Mouse (Mus musculus): ENCODE measurements around the gene Pck1.

Gene Pck1

DNA sequence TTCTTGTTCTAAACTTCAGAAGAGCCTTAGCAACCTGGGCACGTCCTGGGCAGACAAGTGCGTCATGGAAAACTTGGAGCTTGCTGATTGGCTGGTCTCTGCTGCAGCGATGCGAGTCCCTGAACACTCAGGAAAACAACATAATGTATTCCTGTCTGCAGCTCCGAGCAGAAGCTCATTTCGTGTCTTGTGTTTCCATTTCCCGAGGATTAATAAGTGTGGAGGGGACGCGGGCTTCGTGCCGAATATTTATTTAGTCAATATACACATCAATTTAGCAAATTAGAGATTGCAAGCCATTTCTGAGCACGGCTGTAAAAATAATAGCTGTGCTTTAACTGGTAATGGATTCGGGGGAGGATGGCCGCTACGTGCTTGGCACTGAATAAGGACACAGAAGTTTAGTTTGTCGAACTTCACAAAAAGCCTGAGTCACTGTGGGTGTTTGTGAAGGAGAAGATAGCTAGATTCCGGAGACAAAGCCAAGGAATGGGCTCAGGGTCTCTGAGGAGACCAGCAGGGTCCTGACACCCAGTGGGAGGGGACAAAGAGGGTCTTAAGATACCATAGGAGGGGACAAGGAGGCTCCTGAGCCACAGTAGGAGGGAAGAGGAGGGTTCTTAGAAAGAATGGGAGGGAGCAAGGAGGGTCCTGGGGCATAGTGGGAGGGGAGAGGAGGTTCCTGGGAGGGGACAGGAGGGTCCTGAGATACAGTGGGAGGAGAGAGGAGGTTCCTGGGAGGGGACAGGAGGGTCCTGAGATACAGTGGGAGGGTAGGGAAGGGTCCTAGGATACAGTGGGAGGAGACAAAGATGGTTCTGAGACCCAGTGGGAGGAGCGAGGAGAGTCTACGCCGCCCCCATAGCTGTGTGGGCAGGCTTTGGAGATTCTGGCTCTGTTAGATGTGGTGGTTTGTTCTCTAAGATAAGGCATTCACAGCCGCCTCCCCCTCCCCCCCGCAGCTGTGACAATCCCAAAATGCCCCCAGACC lies 21.0 kb downstream of the Pck1 start:
- DNase-seq (ENCODE audit: low read depth, low spot score) = no peak

DNA sequence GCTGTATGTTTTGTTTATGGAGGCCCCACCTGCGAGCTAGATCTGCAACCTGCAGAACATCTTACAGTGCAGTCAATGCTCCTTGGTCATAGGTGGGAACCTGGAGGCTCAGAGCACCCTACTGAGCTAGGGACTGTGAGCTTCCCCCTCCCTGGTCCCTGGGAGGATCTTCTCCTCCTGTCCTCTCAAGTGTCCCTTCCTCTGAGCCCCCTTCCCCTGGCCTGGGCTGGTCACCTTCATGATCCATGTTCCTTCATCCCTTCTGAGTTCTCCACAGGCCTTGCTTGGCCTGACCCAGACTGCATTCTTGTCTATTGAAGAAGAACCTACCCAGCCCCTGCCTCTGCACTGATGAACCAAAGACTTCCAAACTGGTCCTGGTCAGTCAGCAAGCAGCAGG lies 21.7 kb downstream of the Pck1 start:
- DNase-seq (ENCODE audit: low read depth, low spot score) = no peak

- no peak for DNase-seq (ENCODE audit: low read depth, low spot score)
Measured at GRCm38 (mm10) chr2:173175703-173176102, 22.9 kb downstream of the Pck1 start.

DNA sequence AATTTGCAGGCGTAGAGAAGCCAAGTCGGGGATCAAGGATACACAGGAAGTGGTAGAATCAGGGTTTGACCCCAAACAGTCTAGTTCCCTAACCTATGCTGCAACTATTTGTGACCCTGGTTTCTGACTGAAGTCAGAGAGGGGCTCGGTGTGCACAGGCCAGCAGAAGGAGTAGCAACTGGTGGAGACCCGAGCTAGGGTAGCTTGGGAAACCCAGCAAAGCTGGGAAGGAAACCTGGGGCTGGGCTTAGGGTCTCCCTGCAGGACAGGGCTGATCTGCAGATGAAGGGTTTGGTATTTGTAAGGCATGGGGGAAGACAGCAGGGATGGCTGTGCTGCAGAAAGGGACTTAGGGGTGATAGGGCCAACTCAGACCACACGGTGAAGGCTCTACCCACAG lies 24.6 kb downstream of the Pck1 start:
- DNase-seq (ENCODE audit: low read depth, low spot score) = no peak

DNA sequence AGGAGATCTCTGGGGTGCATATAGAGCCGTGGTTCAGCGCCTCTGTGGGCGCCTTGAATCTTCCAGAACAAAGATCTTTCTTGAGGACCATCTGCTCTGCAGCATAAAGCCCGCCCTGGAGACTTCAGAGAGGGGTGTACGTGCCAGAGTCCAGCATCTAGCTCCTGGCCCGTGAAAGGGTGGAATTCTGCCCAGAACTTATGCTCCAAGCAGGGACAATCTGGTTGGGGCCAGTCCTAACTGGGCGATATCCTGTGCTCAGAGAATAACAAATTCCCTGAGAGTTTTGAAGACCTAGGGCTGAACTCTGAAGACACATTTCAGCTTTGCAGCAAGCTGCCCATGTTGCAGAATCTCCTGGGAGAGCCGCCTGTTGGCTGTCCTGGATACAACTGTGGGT lies 25.1 kb downstream of the Pck1 start:
- DNase-seq (ENCODE audit: low read depth, low spot score) = no peak

DNA sequence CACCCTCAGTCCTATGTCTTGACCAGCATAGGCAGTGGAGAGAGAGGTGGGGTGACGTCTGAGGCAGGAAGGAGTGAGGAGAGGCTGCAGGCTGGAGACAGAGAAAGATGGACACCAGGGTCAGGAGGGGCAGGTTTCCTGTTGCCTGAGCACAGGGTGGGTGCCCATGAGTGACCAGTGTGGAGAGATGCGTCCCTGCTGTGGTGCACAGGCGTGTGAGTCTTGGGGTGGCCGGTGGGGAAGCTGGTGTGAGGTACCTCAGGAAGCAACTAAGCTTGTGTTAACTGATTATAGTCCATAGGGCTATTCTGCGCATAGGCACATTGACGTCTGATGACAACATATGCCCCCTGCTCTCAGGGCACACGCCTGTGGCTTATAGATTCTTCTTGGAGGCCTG lies 26.2 kb downstream of the Pck1 start:
- no peak for DNase-seq (ENCODE audit: low read depth, low spot score)

GRCm38 (mm10) chr2:173180026-173180425 lies 27.2 kb downstream of the Pck1 start:
- DNase-seq (ENCODE audit: low read depth, low spot score) = no peak

DNA sequence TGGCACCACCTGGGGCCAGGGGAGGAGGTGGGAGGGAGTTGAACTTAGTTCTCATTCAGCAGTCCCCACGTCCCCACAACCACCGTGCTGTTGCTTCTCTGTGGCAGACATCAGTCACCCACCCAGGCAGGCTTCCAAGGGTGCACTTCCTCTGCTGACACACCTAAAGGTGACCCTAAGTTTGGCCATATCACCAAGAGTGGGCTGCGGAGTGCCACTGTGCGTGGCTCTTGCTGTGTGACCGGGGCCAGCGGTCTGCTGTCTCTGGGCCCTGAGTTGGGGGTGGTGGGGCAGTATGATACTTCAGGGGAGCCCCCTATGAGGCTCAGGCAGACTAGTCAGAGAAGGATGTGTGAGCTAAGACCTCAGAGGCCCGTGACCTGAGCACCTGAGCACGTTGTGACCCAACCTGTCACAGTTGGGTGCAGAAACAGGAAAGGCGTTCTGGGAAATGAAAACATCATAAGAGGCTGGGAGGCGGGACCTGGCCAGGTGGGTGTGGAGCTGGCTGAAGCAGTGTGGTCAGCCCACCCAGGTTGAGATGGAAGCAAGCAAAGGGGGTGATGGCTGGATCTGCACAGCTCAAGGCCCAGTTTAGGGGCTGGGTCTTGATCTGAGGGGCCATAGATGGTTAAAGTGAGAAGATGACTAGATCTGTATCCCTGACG lies 28.0 kb downstream of the Pck1 start:
- no peak for DNase-seq (ENCODE audit: low read depth, low spot score)

DNA sequence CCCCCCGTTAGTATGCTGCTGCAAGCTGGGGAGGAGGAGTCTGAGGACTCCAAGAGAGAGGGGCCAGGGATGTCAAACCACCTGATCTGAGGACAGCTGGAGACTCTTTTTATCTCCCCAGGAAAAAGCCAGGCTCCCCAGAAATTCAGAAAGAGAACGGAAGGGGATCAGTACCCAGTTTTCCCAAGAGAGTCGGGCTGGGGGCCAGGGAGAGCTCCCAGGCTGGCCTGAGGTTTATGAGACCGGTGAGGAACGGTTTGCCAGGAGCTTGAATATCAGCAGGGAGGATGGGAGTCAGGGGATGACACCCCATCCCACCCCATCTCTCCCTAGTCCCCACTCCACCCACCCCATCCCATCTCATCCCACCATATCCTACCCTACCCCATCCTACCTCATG lies 28.6 kb downstream of the Pck1 start:
- DNase-seq (ENCODE audit: low read depth, low spot score) = no peak

GRCm38 (mm10) chr2:173181901-173182300 lies 29.1 kb downstream of the Pck1 start:
- DNase-seq (ENCODE audit: low read depth, low spot score) = no peak

DNA sequence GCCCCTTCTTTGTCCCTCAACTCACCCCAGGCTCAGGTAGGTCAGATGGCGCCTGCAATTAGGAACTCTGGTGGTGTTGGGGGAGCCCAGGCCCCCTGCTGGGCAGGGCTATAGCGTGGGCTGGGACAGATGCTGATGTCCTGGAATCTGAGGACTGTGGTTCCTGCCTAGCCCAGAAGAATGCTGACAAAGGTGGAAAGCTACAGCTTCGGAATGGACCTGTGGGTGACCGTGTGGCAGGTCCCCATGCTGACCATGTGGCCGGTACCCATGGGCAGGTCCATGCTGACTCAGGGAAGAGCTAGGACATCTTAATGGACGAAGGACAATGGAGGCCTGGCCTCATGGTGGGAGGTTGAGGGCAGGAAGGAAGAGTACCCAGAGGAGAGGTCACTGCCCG lies 29.9 kb downstream of the Pck1 start:
- DNase-seq (ENCODE audit: low read depth, low spot score) = no peak

DNA sequence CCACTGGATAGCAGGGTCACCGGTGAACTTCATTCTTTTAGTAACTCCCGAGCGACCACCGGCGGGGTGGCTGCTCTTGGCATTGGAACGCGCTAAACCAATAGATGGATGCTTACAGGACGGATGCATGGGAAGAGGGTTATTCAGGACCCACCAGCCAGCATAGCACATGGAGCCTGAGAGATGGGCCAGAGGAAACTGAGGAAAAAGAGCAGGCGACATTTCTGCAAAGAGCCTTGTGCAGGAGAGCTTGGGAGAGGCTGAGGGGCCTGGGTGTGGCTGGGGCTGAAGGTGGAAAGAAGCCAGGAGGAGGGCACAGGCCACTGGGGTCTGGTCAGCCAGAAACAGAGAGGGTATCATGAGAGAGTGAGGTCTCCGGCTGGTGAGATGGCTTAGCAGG lies 30.5 kb downstream of the Pck1 start:
- DNase-seq (ENCODE audit: low read depth, low spot score) = no peak

- no peak for DNase-seq (ENCODE audit: low read depth, low spot score)
Measured at GRCm38 (mm10) chr2:173183836-173184460, 31.1 kb downstream of the Pck1 start.

GRCm38 (mm10) chr2:173184475-173185080 lies 31.7 kb downstream of the Pck1 start:
- no peak for DNase-seq (ENCODE audit: low read depth, low spot score)

DNA sequence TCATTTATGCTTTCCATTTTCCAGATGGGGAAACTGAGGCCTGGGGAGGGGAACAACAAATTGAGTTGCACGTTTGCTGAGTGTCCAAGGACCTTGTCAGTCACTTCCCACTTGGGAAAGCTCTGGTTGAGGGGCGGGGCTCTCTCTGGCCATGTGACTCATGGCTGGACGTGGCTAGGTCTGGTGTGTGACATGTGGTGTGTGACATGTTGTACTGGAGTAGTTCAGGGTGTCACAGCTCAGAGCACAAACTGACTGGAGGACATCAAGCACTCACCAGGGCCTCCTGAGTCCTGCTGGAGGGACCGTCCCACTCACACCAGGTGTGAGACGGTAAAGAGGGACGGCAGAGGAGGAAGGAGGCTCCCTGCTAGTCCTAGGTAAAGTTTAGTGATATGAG lies 32.4 kb downstream of the Pck1 start:
- no peak for DNase-seq (ENCODE audit: low read depth, low spot score)

DNA sequence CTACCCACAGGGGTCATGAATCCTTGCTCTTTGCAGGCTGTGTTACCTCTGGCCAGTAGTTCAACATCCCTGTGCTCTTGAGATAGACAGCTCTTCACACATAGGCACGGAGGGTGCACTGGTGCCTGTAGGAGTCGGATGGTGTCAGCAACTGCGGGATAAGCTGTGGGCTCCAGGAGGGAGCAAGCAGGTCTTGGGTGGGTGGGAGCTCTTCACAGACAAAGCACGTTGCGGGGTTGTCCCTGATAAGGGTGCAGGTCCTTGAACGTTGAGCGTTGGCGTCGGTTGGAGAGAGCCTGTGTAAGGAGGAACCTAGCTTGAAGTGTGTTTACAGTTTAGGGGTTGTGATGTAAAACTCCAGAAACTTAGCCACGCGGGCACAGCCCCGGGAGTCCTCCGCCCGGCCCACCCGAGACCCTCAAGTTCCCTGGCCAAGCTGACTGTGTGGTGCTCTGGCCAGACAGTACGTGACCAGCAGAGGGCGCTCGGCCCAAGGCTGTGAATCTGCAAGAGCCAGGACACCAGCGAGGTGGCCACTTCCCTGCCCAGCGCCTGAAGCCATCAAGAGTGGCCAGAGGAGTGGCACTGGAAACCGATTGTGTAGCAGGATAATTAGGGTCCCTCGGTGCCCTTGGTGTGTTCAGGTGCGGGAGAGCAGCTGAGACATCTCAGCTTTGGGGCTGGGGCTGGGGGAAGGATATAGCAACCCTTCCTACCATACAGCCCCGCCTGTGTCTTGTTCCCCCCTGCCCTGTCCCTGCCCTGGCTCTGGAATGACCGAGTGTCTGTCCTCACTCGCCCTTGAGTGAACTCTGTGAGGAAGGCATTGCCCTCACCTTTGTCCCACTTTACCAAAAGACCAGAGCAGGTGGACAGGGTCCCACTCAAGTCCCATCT lies 33.4 kb downstream of the Pck1 start:
- peak; percentile 26 for DNase-seq (ENCODE audit: low read depth, low spot score)

DNA sequence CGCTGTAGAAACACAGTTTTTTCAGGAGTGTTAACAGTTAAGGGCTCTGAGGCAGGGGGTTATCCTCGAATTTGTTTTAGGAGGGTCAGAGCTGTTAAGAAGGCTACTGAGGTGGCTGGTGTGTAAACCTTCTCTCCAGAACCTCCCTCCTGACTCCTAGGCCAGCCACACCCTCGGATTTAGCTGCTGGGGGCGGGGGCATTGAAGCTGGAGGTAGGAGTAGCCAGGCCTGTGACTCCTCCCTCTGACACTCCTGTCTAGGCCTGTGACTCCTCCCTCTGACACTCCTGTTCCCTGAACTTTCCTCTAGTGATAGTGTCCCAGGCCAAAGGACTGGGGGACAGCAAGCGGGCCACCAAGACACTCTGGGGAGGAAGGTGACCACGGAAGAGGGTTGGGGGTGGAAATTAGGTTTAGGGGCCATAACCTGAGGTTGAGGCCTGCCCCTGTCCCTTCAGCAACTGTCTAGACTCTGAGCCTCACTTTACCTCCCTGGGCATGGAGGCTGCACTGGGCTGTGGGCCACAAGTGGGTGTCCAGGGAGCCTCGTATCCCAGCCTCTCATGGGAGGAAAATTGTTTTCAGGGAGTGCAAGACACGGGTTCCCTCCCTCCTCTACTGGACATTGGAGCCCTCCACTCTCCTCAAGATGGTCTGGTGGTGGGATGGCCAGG lies 34.5 kb downstream of the Pck1 start:
- no peak for DNase-seq (ENCODE audit: low read depth, low spot score)

DNA sequence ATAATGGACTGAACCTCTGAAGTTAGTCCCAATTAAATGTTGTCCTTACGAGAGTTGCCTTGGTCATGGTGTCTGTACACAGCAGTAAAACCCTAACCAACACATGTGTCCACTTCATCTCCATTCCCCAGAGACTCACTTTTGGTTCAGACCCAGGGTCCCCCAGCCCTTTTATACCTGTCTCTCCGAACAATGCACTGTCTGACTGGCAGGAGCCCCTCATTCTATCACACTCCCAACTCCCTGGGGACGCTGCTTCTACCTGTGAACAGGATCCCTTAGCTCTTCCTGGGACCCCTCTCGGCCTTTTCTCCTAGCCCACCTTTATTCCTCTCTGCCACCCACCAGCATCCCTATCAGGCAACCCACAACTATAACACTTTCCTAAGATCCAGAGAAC lies 41.9 kb downstream of the Pck1 start:
- DNase-seq (ENCODE audit: low read depth, low spot score) = no peak

- DNase-seq (ENCODE audit: low read depth, low spot score) = no peak
Measured at GRCm38 (mm10) chr2:173202924-173203689, 50.3 kb downstream of the Pck1 start.

- DNase-seq (ENCODE audit: low read depth, low spot score) = no peak
Measured at GRCm38 (mm10) chr2:173203726-173204125, 50.9 kb downstream of the Pck1 start.
